Mouse (Mus musculus): ENCODE results near the gene Prrt2.

Gene Prrt2

DNA sequence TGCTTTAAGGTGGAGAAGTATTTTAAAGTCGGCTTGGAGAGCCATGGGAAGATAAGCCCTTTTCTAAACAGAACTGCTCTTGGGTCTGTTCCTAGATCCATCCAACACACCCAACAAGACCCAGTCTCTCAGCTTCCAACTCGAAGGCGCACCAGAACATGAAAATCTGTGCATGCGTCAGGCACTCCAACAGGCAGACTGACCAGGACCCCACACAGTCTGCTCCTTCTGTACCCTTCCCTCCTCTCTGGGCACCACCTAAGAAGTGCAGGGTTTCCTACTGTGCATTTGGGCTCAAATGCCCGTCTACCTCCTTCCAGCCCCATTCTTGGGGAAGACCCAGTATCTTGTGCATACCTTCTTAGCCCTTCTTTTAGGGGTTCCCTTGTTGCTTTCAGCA is 520 bp downstream of the Prrt2 start:
- no peak for DNase-seq (ENCODE audit: low spot score in 2 of 2)

DNA sequence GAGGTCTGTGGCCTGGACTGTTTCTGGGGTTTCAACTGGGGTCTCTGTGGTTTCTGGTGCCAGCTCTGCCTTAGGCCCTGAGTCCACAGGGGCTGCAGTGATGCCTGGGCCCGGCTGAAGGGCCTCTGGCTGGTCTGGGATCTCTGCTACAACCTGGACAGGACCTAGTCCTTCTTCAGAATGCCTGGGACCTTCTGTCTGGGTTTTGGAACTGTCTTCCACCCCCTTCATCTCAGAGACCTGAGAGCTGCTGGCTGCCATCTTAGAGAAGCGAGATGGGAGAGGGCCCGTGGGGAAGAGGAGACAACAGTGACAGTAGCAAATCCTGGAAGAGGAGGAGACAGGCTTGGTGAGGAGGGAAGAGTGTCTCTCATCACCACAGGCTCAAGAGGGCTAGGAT is 980 bp downstream of the Prrt2 start:
- DNase-seq (ENCODE audit: low spot score in 2 of 2): no peak

DNA sequence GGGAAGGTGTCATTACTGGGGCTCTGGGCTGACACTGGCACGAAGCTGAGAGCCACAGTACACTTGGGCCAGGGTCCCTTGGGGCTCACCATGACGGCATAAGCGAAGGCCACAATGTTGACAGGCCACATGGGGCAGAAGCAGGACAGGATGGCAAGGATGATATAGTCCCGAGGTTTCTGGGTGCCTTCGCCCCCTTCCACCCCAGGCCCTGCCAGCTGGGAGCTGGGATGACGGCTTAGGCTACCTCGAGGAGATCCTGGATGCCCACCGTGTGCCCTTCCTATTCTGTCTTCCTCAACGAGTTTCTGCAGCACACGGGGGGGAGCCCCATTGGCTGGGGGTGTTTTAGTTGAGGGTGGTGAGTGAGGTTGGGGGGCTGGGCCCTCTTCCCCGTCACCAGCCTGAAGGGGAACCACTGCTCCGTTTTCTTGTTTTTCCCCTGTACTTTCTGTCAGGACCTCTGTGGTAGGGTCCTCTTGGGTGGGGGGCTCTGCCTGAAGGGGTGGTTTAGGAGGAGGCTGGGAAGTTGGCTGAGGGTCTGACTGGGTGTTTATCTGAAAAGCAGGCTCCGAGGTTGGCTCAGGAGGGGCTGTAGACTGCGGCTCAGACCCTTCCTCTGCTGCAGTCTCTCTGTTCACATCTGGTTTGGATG is 1.6 kb downstream of the Prrt2 start:
- no peak for DNase-seq (ENCODE audit: low spot score in 2 of 2)

DNA sequence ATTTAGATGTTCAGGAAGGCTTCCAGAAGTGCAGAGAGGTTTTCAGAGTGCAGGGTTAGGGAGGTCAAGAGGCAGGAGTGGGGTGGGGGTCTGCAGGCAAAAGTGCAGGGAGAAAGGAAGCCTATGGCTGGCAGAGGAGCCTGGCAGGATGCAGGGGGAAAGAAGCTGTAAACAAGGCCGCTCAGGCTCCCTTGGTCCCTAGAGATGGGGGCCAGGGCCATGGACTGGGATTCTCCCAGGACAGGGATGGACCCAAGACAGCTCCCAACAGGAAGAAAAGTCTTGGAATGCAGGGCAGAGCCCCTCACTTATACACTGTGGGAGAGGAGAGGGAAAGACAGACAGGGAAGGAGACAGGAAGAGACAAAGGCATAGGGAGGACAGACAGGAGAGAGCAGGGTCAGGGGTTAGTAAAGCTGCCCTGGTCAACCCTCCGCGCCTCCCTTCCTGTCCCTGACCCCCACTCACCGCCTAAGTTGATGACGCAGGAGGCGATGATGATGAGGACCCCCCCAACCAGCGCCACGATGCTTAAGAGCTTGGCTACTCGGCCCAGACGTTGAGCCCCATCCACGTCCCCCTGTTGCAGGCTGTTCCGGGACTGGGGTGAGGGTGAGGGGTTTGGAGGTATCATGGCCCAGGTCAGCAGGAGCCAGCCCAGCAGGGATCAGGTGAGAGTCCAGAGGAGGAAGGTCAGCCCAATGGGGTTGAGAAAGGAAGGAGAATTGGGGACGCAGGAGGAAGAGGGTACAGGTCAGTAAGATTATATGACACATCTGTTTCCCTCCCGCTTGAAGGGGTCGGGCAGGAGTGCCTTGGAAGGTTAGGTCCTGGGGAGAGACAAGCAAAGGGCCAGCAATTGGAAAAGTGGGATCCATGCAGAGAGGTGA is 2.4 kb downstream of the Prrt2 start:
- DNase-seq (ENCODE audit: low spot score in 2 of 2): no peak

DNA sequence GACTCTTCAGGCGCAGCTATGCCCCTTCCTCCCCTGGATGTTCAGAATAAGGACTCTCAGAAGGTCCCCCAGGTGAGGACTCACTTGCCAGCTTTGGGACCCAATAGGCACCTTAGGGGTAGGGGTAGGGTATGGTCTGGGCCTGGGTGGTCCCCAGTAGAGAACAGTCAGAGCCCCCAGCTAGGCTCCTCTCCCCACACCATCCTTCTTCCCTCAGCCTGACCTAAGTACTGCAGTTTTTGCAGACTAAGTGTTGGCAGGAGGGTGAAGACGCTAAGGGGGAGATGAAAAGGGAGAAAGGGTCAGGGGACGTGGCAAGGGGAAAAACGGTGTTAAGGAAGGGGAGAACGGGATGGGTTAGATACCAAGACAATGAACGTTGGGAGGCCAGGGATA is 3.1 kb downstream of the Prrt2 start:
- DNase-seq (ENCODE audit: low spot score in 2 of 2): no peak

DNA sequence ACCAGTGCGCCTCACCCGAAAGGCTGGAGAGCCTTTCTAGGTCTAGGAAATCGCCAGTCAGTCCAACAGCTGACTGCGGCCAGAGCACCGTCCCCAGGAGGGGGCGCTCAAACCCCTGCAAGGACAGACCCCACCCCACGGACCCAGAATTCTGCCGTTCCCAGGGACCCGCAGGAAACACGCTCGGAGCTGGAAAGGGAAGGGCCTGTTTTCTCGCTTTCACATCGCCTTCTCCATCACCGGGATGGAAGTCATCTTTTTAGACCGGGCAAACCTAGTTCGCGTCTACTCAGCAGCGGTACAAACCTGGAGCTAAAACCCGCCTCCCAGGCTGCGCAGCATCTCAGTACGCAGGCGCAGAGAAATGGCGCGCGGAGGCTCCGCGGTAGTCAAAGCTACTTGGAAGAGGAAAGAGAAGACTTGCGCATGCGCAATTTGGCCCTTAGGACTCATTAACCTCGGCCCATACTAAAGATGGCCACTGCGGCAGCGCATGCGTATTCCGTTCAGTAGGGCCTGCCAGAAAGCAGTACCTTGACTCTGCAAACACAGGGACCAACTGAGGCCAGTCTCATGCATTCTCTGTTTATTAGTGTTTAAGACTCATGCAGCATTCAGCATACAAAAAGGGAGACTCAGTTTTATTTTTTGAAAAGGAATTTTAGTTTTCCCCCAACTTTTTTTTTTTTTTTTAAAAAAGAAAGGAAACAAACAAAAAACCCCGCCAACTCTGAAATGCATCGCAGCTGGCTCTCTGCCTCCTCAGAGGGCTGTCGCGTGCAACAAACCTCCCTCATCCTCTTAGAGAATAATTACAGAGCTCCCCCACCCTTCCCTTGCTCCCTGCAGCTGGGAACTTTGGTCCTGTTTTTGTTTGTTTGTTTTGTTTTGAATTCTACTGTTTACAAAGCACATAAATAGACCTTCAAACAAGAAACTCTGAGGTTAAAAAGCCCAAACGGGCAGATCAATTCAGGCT is 3.8 kb downstream of the Prrt2 start, which contains the start of gene Pagr1a:
Gene Pagr1a (minus strand): TSS at position 382 of the 979 bp plus-strand sequence.
- DNase-seq (ENCODE audit: low spot score in 2 of 2): peak; percentile 97 to 98

DNA sequence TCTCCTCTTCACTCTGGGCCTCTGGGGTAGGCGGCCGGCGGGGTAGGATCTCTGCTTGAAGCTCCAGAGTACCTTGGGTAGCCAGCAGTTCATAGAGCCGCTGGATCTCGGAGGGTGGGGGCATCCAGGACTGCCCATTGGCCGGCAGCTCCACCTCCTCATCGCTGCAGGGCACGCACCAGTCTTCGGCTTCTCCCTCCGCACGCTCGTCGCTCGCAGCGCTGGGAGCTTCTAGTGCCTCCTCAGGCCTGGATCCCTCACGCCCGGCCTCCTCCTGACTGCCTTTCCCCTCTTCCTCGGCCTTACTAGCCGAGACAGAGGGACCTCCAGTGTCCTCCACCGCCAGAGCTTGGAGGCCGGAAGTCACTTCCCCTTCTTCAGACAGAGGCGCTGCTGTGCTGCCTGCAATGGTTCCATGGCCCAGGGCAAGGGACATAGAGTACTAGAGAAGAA is 4.5 kb downstream of the Prrt2 start:
- DNase-seq (ENCODE audit: low spot score in 2 of 2): peak in 1 of 2 experiments; percentile 72

DNA sequence TGATC is 4.7 kb downstream of the Prrt2 start, which contains the start of gene Pagr1b:
Gene Pagr1b (minus strand): TSS at position 4 of the 5 bp plus-strand sequence.
- no peak for DNase-seq (ENCODE audit: low spot score in 2 of 2)

DNA sequence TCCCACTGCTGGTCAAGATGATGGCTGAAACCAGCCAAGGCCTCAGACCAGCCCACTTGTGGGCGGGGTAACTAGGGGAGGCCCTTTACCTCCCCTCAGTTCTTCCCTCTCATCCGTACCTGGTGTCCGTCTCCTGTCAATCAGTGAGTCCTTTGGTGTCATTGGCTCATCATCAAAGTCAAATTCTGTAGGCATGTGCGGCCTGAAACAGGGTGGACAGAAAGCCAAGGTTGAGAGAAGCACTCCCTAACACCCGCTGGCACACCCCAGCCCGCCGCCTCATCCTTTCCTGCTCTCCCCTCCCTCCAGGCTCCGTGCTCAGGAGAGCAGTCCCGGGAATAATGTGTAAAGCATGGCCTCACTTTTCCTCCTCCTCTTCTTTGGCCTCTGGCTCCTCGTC is 4.9 kb downstream of the Prrt2 start:
- DNase-seq (ENCODE audit: low spot score in 2 of 2): no peak

DNA sequence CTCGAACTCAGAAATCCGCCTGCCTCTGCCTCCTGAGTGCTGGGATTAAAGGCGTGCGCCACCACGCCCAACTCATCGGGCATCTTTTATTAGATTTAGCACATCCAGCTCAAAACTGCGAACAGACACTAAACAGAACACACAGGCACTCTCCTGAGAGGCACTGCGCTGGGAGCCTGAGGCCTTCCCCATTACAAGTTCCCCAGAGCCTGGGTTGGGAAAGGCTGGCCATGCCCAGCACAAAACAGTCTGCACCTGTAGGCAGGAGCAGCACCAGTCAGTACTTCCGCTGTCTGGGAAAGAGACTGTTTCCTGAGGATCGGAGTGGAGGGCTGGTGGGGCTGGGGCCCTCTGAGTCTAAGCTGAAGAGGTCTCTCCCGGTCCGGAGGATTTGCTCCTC is 6.0 kb downstream of the Prrt2 start:
- no peak for DNase-seq (ENCODE audit: low spot score in 2 of 2)

DNA sequence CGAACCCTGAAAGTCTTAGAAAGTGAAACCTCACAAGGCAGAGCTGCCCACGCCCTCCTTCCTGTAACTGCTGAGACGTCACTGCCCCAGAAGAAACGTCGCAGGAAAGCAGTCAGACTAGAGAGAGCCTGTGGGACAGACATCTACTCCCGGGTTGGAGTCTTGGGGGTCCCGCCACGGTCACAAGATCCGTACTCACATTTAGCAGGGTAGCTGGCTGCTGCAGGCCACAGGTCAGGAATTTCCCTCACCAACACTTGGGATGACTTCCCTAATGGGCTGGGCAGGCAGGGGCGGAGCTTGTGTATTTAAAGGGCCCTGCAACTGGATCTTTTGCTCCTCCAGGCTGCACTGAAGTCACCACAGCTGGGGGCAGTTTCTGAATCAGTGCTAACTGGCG is 6.7 kb downstream of the Prrt2 start, which contains the start of gene Mvp:
Gene Mvp (minus strand): TSS at position 302 of the 400 bp plus-strand sequence.
- peak; percentile 68 to 70 for DNase-seq (ENCODE audit: low spot score in 2 of 2)

DNA sequence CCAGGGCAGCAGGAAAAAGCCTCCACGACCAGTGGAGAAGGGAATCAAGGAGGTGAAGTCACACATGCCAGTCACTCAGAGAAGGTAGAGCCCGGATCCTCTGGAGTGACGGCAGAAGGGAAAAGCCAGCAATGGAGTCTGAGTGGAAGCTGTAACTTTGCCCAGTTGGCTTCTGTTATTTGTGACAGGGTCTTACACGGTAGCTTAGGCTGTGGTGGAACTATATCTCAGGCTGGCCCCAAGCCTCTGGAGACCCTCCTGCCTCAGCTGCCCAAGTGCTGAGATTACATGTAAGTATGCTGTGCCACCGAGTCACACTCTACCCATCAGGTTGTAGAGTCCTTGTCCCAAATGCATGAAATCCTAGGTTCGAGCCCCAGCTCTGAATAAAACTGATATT is 7.6 kb downstream of the Prrt2 start:
- no peak for DNase-seq (ENCODE audit: low spot score in 2 of 2)

DNA sequence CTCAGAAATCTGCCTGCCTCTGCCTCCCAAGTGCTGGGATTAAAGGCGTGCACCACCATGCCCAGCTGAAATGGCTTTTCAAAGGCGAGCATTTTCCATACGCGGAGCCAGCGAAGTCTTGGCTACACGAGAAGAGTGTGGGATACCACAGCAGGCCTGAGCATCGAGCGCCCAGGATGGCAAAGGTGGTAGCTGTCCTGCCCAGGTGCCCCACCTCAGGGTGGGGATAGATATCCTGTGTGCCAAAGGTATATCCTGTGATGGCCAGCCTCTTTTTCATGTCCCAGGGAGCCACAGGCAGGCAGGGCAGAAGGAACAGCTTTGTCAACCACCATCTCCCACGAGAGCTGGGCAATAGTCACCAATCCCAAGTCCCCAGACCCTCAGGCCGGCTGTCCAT is 8.2 kb downstream of the Prrt2 start:
- DNase-seq (ENCODE audit: low spot score in 2 of 2): no peak

DNA sequence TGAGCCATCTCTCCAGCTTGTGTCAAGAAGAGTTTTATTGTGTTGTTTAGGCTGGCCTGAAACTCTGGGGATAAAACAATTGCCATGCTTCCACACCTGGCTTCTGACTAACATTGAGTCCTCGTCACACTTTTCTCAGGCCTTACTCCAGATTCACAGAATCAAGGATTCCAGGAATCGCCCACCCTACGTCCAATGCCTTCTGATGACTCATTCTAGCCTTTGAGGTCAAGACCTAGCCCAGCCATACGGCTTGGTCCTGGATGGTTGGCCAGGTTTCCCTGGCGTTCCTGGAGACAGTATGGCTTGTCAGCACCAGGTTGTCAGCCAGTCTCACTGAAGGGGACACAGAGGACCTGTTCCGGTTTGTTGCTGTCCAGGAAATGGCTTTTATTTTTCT is 8.6 kb downstream of the Prrt2 start:
- DNase-seq (ENCODE audit: low spot score in 2 of 2): no peak

DNA sequence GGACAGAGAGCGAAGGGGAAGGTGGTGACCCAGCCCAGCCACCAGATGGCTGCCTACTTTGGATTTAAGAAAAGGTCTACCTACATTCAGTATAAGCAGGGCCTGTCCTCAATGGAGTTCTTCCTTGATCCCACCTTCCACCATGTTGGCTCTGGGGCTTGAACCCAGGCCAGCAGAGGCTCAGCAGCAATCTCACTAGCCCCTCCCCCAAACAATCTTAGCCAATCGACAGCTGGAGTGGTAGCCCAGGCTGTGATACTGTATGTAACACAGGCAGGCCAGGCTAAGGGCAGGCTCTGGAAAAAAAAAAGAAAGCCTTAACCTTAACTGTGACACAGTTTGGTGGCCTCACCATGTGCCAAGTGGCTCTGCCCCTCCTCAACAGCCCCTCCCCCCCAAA is 9.3 kb downstream of the Prrt2 start:
- DNase-seq (ENCODE audit: low spot score in 2 of 2): no peak

DNA sequence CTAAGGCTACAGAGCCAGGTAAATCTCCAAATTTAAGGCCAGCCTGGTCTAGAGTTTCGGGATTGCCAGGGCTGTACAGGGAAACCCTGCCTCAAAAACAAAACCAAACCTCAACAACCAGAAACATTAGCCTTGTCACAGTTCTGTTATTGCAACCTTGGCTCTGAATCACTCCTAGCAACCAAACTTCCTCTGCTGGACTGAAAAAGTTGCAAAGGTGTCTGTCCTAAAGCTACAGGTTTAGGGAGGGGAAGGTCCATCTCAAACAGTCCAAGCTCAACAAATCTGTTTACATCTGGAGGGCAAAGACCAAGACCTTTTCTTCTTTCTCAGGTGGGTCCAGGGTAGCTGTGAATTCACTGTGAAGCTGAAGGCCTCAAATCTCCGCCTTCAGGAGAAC is 10.0 kb downstream of the Prrt2 start:
- DNase-seq (ENCODE audit: low spot score in 2 of 2): no peak

DNA sequence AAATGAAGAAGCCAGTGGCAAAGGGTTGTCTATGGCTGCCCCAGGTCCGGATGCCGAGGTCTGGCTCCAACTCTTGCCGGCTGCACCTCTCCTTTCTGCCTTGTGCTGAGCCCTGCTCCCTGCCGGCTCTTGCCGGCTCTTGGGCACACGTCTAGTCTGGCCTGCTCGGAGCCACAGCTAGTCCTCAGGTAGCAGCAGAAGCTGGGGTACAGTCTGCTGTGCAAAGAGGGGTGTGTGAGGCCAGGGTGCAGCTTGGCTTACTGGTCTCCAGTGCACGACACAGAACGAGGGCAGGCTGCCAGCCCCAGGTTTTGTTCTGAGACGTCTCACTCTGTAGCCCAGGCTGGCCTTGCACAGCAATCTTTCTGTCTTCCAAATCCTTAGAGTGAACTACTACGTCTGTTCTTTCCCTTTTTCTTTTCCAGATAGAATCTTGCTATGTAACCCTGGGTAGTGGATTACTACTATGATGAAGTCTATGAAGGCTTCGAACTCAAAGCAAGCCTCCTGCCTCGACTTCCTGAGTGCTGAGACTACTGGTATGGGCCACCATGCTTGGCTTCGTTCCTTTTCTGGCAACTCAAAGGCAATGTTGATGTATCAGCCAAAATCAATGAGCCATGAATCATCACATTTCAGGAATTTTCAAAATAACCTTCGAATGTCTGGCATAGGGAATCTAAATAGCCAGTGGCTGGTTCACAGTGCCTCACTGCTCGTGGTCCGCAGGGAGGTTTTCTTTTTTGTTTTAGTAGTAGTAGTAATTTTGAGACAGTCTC is 11.5 kb downstream of the Prrt2 start:
- DNase-seq (ENCODE audit: low spot score in 2 of 2): no peak

DNA sequence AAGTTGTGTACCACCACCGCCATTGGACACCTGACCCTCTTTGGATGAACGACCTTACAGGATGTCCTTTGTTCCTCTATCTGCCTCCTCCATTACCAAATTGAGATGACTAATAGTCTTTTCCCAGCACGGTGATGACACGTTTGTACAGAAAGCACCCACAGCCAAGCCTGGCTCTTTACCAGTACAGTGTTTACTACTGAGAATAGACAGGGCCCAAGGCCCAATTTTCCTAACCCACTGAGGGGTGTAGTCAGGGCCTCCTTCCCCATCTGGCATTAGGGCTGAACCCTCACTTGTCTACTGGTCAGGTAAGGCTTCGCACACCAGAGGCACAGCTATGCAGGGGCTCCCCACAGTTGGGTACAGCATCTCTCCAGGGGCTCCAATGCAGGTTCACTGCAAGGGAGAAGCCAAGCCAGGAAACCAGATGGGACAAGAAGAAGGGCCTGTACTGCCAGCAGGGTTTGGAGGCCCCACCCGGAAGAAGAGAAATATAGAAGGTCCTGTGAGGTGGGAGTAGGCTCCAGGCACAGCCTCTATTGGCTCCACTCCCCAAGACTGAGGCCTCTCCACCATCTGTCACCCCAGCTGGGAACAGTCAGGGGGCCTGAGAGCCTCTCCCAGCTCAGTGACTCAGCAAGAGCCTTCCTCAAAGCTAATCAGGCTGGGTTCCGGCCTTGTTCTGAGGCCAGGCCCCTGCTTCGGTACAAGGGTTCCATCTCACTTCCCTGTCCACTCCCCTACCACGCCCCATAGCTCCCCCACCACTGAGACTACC is 12.6 kb downstream of the Prrt2 start:
- DNase-seq (ENCODE audit: low spot score in 2 of 2): peak in 1 of 2 experiments; percentile 63

DNA sequence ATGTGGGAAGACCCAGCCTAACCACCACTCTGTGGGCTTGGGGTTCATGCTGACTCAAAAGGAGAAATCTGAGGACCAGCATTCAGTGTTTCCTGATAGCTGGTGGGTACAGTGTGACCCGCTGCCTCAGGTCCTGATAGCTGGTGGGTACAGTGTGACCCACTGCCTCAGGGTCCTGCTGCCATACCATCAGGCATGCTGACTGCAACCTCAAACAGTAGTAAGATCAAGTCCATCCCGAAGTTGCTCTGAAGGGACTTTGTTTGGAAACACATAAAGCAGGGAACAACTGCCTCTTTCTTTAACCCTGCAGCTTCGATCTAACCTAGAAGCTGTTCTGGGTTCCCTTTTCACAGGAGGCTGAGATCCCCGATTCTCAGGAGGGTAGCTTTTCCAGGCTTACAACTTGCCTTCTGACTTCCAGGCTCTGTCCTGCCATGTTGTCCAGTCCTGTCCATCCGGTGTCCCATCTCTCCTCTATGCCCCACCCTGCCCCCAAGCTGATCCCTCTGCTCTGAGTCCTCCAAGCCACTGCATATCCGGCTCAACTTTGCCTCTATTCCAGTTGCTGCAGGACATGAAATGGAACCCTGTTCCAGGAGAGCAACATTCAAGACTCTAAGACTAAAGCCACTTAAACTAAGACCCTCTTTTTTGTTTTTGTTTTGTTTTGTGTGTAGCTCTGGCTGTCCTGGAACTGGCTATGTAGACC is 13.5 kb downstream of the Prrt2 start:
- DNase-seq (ENCODE audit: low spot score in 2 of 2): no peak

DNA sequence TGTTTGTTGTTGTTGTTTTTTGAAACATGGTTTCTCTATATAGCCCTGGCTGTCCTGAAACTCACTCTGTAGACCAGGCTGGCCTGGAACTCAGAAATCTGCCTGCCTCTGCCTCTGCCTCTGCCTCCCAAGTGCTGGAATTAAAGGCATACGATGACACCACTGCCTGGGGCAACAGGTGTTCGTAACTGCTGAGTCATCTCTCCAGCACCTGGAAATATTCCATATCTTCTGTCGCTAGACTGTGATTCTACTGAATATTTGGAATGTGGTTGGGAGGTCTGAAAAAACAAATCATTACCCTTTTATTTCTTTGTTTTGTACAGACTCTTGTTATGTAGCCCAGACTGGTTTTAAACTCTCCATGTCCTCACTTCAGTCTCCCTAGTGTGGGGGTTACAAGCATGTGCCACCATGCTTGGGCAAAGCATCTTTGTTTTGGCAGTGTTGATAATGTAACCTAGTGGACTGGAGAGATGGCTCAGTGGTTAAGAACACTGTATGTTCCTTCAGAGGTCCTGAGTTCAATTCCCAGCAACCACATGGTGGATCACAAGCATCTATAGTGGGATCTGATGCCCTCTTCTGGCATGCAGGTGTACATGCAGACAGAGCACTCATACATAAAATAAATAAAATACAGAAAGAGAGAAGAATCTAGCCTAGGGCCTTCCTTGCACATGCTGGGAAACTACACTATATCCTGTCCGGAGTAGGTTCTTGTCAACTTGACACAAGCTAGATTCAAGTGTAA is 16.7 kb downstream of the Prrt2 start:
- no peak for DNase-seq (ENCODE audit: low spot score in 2 of 2)
